Mouse (Mus musculus) intestine, embryonic 15.5 days (tissue): ENCODE measurements around the gene Rcor3. TPM values are rescaled to one million over a fixed set of nuclear protein-coding genes. Genes with fewer than 3 reads are reported as not detected.

Experiments used
- ATAC-seq: fragments of 200-750 bp; cut with Nextera tagmentation; 2 replicates; pipeline ENCODE4 v1.8.0; 2017; ENCODE audit warnings: moderate TSS enrichment, moderate library complexity
- H3K27ac ChIP-seq: fragments of 300-500 bp; sonication (generic); 2 replicates; pipeline ENCODE4 v1.5.1; 2015; ENCODE audit warnings: mild to moderate bottlenecking, inconsistent platforms
- H3K27me3 ChIP-seq: fragments of 300-500 bp; sonication (generic); replicated peaks from 2 replicates; pipeline ENCODE4 v1.6.1; 2015; ENCODE audit warnings: inconsistent platforms
- H3K36me3 ChIP-seq: fragments of 300-500 bp; sonication (generic); 2 replicates; pipeline ENCODE4 v1.6.1; 2015; ENCODE audit warnings: inconsistent platforms
- H3K4me1 ChIP-seq: fragments of 300-500 bp; sonication (generic); replicated peaks from 2 replicates; pipeline ENCODE4 v1.6.1; 2015; ENCODE audit warnings: inconsistent platforms
- H3K4me2 ChIP-seq: fragments of 300-500 bp; sonication (generic); replicated peaks from 2 replicates; pipeline ENCODE4 v1.6.1; 2015; ENCODE audit warnings: mild to moderate bottlenecking, inconsistent platforms
- H3K4me3 ChIP-seq: fragments of 300-500 bp; sonication (generic); replicated peaks from 2 replicates; pipeline ENCODE4 v1.5.1; 2015; ENCODE audit warnings: inconsistent platforms
- H3K9ac ChIP-seq: fragments of 300-500 bp; sonication (generic); 2 replicates; pipeline ENCODE4 v1.6.1; 2015; ENCODE audit warnings: inconsistent platforms
- H3K9me3 ChIP-seq: fragments of 300-500 bp; sonication (generic); 2 replicates; pipeline ENCODE4 v1.6.1; 2016; ENCODE audit warnings: inconsistent platforms
- WGBS: fragments of 180-500 bp; shearing (Covaris S2); methylation state at CpG from one replicate; pipeline ENCODE4 v1.1.7; 2015; 5-methylcytosine and 5-hydroxymethylcytosine counted together
- polyA plus RNA-seq: library from polyadenylated mRNA; unstranded; fragments of >200 nt; fragmentation: Nextera tagmentation; extraction: Ambion mirVana; gene quantifications from 2 replicates; pipeline ENCODE4 v1.2.1, GENCODE M21; 2015

Rcor3 gene
- polyA plus RNA-seq, 1 experiment from 2014 or later, result 21.4 TPM

DNA sequence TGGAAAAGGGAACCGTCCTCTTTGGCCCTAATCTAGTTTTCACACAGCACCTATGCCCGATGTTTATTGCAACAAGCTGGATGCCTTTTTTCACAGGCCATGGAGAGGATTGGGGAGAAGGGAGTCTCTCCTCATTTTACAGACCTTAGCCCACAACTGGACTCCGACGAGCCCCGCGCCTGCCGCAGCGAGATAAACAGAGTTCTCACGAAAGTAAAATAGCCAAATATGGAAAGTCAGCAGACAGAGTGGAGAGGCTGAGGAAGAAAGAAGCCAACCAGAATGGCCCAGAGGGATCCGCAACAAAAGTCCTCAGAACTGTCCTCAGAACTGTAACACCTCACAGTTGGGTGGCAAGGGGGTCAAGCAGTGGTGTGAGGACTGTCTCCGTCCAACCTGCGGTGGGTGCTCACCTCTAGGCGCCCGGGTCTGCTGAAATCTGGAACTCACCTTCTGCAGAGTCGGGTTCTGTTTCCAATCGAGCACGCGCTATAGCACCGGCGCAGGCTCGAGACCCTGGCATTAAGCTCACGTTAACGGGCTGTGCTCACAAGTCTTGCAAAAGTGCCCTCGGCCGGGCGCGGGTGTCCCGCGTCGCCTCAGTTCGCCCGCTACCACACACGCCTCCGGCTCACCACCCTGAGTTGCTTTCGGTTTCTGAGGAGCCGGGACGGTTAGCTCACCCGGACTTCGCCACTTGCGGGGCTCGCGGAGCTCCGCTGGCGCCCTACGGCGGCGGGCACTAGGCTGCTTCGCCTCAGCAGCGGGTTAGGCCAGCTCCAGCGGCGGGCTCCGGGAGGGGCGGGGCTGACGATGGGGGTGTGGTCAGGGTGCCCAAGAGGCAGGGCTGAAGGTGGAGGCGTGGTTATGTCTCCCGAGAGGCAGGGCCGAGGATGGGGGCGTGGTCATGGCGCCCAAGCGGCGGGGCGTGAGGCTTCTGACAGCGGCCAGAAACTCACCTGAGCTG is 45.8 kb downstream of the Rcor3 start, which contains the start of gene Traf5:
Gene Traf5 (minus strand): TSS at position 754 of the 967 bp plus-strand sequence.
- peak; percentile 99 for ATAC-seq
- Histone ChIP-seq H3K9me3 (no peaks in the 10 kb centered on the region), H3K4me1 (peaks cover 20% of the 10 kb centered on the region), H3K27ac (peak within 1 kb of the TSS; percentile 92), H3K27me3 (no peaks in the 10 kb centered on the region), H3K4me2 (peak within 1 kb of the TSS; percentile 86), H3K9ac (peak within 1 kb of the TSS; percentile 85), H3K36me3 (no peaks in the 10 kb centered on the region), H3K4me3 (peak within 1 kb of the TSS; percentile 70)
- WGBS, result 2% methylated on average over 63 of the region's 63 CpGs

- Histone ChIP-seq H3K27me3 (no peaks in the 10 kb centered on the region), H3K27ac (no peak overlapping the region)
Measured at GRCm38 (mm10) chr1:192090689-192091567, 46.9 kb downstream of the Rcor3 start.

DNA sequence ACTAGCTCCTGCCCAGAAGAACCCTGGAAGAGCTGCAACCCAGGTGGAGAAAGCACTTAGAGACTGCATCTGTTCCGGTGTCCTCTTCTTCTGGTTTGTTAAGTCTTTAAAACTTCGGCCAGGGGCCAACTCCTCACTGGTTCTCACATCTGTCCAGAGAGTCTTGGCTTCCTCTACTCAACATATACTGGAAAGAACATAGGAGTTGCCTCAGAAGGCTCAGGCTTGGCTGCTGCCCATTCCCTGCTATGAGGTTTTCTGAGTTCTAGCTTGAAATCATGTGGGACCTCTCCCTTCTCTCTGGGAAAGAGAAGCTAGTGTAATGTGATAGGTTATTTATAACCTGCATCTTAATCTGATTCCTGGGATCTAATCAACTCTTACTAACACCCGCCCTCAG is 47.6 kb downstream of the Rcor3 start:
- H3K4me3 ChIP-seq, result no peak overlapping the region
- H3K9ac ChIP-seq, result no peak overlapping the region
- peak overlapping the region; percentile 86 for H3K4me2 ChIP-seq
- H3K36me3 ChIP-seq, result no peaks in the 10 kb centered on the region
- H3K27ac ChIP-seq, result no peak overlapping the region
- H3K9me3 ChIP-seq, result no peaks in the 10 kb centered on the region
- 79% methylated on average over 3 of the region's 3 CpGs for WGBS
- no peak for ATAC-seq
- peaks cover 20% of the 10 kb centered on the region for H3K4me1 ChIP-seq
- no peaks in the 10 kb centered on the region for H3K27me3 ChIP-seq

More at GRCm38 (mm10) chr1:192090689-192091567, 46.9 kb downstream of the Rcor3 start:
- Histone ChIP-seq H3K9ac (no peak overlapping the region; the same call in 1 of the 2 replicates), H3K9me3 (no peaks in the 10 kb centered on the region), H3K4me3 (peak overlapping the region; percentile 70), H3K4me1 (peaks cover 20% of the 10 kb centered on the region), H3K4me2 (peak overlapping the region; percentile 86), H3K36me3 (no peaks in the 10 kb centered on the region)
- 71% methylated on average over 11 of the region's 11 CpGs for WGBS
- ATAC-seq, result no peak

- Histone ChIP-seq H3K27me3 (no peaks in the 10 kb centered on the region), H3K4me1 (peaks cover 20% of the 10 kb centered on the region), H3K9ac (no peak overlapping the region), H3K4me3 (no peak overlapping the region), H3K27ac (no peak overlapping the region), H3K9me3 (no peaks in the 10 kb centered on the region), H3K4me2 (0 out of 2 replicates have a peak overlapping the region, but pooled peaks have one; percentile 86), H3K36me3 (no peaks in the 10 kb centered on the region)
- ATAC-seq, result no peak
- 78% methylated on average over 9 of the region's 9 CpGs for WGBS
Measured at GRCm38 (mm10) chr1:192089208-192090166, 48.4 kb downstream of the Rcor3 start.

- Histone ChIP-seq H3K27ac (no peak overlapping the region), H3K4me3 (no peak overlapping the region), H3K27me3 (no peaks in the 10 kb centered on the region), H3K9me3 (no peaks in the 10 kb centered on the region), H3K4me1 (peaks cover 20% of the 10 kb centered on the region), H3K9ac (no peak overlapping the region), H3K36me3 (no peaks in the 10 kb centered on the region), H3K4me2 (no peak overlapping the region)
- no peak for ATAC-seq
- WGBS, result 79% methylated on average over 4 of the region's 4 CpGs
Measured at GRCm38 (mm10) chr1:192088011-192088410, 49.9 kb downstream of the Rcor3 start.

GRCm38 (mm10) chr1:192087098-192087497 is 50.8 kb downstream of the Rcor3 start:
- H3K9ac ChIP-seq, result no peak overlapping the region
- ATAC-seq, result no peak
- no peak overlapping the region for H3K4me2 ChIP-seq
- H3K27ac ChIP-seq, result no peak overlapping the region
- H3K27me3 ChIP-seq, result no peaks in the 10 kb centered on the region
- 77% methylated on average over 4 of the region's 4 CpGs for WGBS
- H3K9me3 ChIP-seq, result no peaks in the 10 kb centered on the region
- no peak overlapping the region for H3K4me3 ChIP-seq
- peaks cover 20% of the 10 kb centered on the region for H3K4me1 ChIP-seq
- no peaks in the 10 kb centered on the region for H3K36me3 ChIP-seq

- Histone ChIP-seq H3K4me2 (no peak overlapping the region), H3K36me3 (no peaks in the 10 kb centered on the region), H3K27me3 (no peaks in the 10 kb centered on the region), H3K9ac (no peak overlapping the region), H3K4me3 (no peak overlapping the region), H3K9me3 (no peaks in the 10 kb centered on the region), H3K4me1 (peaks cover 20% of the 10 kb centered on the region), H3K27ac (no peak overlapping the region)
- peak; percentile 62 for ATAC-seq
- WGBS, result 80% methylated on average over 12 of the region's 12 CpGs
Measured at GRCm38 (mm10) chr1:192086279-192087037, 51.4 kb downstream of the Rcor3 start.

DNA sequence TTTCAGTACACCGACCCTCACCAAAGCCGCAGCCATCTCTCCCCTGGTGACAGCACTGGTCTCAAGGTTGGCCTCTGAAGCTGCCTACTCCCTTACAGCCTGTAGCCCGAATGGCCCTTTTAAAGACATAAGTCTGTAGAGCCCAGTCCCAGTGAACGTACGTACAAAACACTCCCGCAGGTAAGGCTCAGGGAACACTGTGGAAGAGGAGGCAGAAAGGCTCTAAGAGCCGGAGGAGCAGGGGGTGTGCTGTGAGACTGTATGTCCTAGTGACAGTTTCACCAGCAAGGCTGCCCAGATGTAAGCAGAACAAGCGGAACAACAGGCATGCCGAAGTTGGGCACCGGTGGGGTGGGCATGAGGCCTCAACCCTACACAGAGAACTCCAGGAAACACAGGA is 52.6 kb downstream of the Rcor3 start:
- H3K4me1 ChIP-seq, result peaks cover 11% of the 10 kb centered on the region; the same call in 1 of the 2 replicates
- no peak for ATAC-seq
- H3K9me3 ChIP-seq, result no peaks in the 10 kb centered on the region
- no peak overlapping the region for H3K9ac ChIP-seq
- no peak overlapping the region for H3K4me3 ChIP-seq
- no peak overlapping the region for H3K27ac ChIP-seq
- H3K4me2 ChIP-seq, result no peak overlapping the region
- no peaks in the 10 kb centered on the region for H3K27me3 ChIP-seq
- H3K36me3 ChIP-seq, result no peaks in the 10 kb centered on the region
- WGBS, result 93% methylated on average over 10 of the region's 10 CpGs

DNA sequence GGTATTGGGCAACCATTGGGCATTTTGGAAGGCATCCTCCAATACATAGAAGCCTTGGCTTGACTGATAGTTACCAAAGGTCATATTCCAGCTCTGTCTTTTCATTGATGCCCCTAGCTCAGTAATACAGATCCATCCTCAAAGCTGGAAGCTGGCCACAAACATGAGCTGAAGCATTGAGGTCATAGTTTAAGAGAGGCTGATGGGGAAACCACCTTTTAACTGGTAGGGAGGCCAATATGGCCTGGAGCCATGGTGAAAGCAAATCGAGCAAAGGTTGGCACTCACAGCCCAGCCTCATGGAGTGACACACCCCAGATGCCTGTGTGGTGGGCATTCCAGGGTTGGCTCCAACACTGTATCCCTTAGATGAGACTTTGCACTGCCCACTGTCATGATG is 55.2 kb downstream of the Rcor3 start:
- 94% methylated on average over 1 of the region's 1 CpGs for WGBS
- H3K27ac ChIP-seq, result no peak overlapping the region

DNA sequence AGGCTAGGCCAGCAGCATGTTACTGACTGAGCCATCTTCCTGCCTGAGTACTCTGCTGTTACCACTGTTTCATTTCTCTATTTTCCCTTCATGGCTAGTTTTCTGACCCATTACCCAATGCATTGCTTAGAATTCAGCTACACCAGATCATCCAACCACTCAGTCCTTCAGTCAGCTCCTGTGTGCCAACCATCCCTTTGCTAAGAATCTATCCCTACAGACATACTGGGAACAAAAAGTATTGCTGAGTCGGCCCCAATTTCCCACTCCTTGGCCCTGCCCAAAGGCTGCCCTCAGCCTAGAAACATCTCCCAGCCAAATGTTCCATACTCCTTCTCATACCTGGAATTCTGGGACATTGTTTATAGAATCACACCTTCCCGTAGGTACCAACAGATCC is 56.7 kb downstream of the Rcor3 start:
- Histone ChIP-seq H3K4me3 (no peak overlapping the region), H3K36me3 (no peaks in the 10 kb centered on the region), H3K4me2 (no peak overlapping the region), H3K4me1 (peaks cover 15% of the 10 kb centered on the region), H3K27me3 (no peaks in the 10 kb centered on the region), H3K27ac (no peak overlapping the region), H3K9ac (no peak overlapping the region), H3K9me3 (no peaks in the 10 kb centered on the region)
- no peak for ATAC-seq
- 92% methylated on average over 2 of the region's 2 CpGs for WGBS

More for the DNA sequence above, 55.2 kb downstream of the Rcor3 start:
- H3K4me2 ChIP-seq, result no peak overlapping the region
- no peak overlapping the region for H3K9ac ChIP-seq
- no peaks in the 10 kb centered on the region for H3K9me3 ChIP-seq
- no peaks in the 10 kb centered on the region for H3K27me3 ChIP-seq
- H3K4me3 ChIP-seq, result no peak overlapping the region
- H3K4me1 ChIP-seq, result peaks cover 4% of the 10 kb centered on the region; the same call in 1 of the 2 replicates
- no peaks in the 10 kb centered on the region for H3K36me3 ChIP-seq
- no peak for ATAC-seq

DNA sequence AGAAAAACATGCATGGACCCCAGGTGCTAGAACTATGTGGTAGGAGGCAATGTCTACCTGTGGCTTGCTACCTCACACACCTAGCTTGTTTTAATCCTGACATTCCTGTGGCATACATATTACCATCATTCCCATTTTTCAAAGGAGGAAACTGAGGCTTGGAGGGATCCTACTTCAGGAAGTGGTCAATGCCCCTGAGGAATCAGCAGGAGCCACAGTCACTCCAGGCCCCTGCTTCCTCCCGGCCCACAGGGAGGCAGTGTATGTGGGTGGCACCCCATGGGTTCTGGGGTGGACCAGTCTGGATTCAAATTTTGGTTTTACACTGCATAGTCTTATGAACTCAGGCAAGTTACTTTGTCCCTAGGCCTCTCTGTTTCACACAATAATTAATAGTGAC is 58.7 kb downstream of the Rcor3 start:
- H3K4me3 ChIP-seq, result no peak overlapping the region
- H3K4me1 ChIP-seq, result peaks cover 18% of the 10 kb centered on the region
- no peak overlapping the region for H3K9ac ChIP-seq
- H3K27me3 ChIP-seq, result no peaks in the 10 kb centered on the region
- H3K9me3 ChIP-seq, result no peaks in the 10 kb centered on the region
- no peak overlapping the region for H3K4me2 ChIP-seq
- H3K27ac ChIP-seq, result no peak overlapping the region
- 74% methylated on average over 1 of the region's 1 CpGs for whole genome bisulfite sequencing
- ATAC-seq, result no peak
- H3K36me3 ChIP-seq, result no peaks in the 10 kb centered on the region
